Mouse (Mus musculus): ENCODE results near the gene Atp10b. TPM values are rescaled to one million over a fixed set of nuclear protein-coding genes. Genes with fewer than 3 reads are reported as not detected.

The Atp10b gene
- polyA plus RNA-seq, 1 experiment from 2014 or later, result 3.3 TPM

DNA sequence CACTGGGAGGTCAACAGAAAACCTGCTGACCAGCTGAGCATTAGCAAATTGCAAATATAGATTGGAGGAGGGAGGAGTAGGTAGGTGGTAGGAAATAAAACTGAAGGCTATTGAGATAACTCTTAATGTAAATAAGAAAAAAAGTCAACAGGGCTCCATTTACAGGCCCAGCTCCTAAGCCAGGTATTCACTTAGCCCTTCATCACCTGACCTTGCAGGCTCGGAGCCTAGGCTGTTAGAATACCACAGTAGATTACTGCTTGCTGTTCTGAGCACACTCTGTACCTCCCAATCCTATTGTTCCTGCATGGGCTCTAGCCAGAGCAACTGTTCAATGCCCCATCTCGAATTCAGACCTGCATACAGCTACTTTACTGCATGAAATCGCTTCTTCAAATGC is 117.8 kb downstream of the Atp10b start:
- 67% methylated on average over 3 of the region's 3 CpGs for WGBS
- TF ChIP-seq CTCF (IDR thresholded peaks at IDR 0.05; ENCODE audit: low read depth), result no peak
- no peak for ATAC-seq
- H3K36me3 ChIP-seq (ENCODE audit: control insufficient read depth, insufficient read depth), result no peaks in the 10 kb centered on the region
- no peaks in the 10 kb centered on the region for H3K4me1 ChIP-seq (replicated peaks; ENCODE audit: control insufficient read depth, insufficient read depth, low read length)
- H3K4me3 ChIP-seq (ENCODE audit: low read depth, low read length), result no peak overlapping the region
- no peak overlapping the region for H3K27ac ChIP-seq (ENCODE audit: low read depth, low read length)
- no peak overlapping the region for H3K4me2 ChIP-seq (replicated peaks; ENCODE audit: low read depth)
- H3K27me3 ChIP-seq (replicated peaks; ENCODE audit: control insufficient read depth, insufficient read depth, low read length), result no peaks in the 10 kb centered on the region
- H3K9ac ChIP-seq (ENCODE audit: low read depth, low read length), result no peak overlapping the region
- H3K9me3 ChIP-seq (ENCODE audit: control insufficient read depth), result no peaks in the 10 kb centered on the region

DNA sequence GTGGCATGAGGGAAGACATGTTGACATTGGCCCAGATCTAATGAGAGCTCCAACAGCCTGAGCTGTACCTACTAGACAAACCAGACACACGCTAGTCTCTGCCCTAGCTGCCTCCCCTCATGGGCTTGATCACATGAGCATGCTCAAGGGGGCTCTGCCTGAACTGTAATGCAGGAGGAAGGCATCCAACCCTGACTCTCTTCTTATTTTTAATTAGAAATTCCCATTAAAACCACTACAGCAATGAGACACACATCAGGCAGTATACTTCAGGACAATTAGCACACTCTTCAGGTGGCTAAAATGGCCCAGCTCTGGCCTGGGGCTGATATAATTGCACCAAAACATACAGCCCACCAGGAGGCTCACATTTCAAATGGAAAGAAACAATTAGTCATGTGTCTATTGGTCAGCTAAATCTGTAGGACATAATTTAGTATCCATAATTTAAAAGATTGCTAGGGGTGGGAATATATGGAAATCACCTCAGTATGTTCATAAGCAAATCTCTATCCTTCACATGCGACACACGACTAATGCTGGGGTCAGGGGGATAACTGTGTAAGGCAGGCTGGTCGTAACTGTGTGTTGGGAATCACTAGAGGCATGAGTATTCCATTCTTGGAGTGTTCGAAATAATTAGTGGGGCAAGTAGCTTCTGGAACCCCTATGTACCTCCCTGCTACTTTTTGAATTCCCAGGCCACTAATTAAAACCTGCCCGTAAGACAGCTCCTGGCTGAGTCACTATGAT is 120.0 kb downstream of the Atp10b start:
- H3K9me3 ChIP-seq (ENCODE audit: control insufficient read depth), result no peaks in the 10 kb centered on the region
- no peak overlapping the region for H3K4me2 ChIP-seq (replicated peaks; ENCODE audit: low read depth)
- no peaks in the 10 kb centered on the region for H3K27me3 ChIP-seq (replicated peaks; ENCODE audit: control insufficient read depth, insufficient read depth, low read length)
- ATAC-seq, result no peak
- H3K36me3 ChIP-seq (ENCODE audit: control insufficient read depth, insufficient read depth), result no peaks in the 10 kb centered on the region
- H3K9ac ChIP-seq (ENCODE audit: low read depth, low read length), result no peak overlapping the region
- H3K4me1 ChIP-seq (replicated peaks; ENCODE audit: control insufficient read depth, insufficient read depth, low read length), result no peaks in the 10 kb centered on the region
- no peak overlapping the region for H3K27ac ChIP-seq (ENCODE audit: low read depth, low read length)
- 85% methylated on average over 6 of the region's 6 CpGs for WGBS
- no peak for TF ChIP-seq CTCF (IDR thresholded peaks at IDR 0.05; ENCODE audit: low read depth)
- H3K4me3 ChIP-seq (ENCODE audit: low read depth, low read length), result no peak overlapping the region

DNA sequence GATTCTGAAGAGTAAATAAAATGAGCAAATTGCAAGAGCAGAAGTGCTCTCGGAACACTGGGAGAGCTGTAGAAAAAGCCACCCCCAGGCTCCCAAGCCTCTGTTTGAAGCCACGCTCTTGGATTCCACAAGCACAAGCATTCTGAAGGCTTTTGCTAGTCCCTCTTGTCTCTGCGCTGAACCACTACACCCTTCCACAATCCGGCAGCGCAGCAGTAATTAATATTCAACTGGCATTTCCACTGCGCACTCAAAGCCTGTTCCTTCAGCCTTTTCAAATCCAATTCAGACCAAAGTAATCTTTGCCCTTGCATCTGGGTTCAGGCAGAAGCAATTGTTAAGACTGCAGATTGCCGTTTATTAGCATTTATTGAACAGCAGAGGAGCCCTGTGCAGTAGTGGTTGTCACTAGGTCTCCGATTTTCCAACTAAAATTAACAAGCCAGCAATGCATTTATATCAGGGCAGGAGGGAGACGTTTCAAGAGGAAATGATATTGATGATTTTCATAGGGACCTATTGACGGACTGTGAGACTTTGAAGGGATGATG is 120.7 kb downstream of the Atp10b start:
- no peak for TF ChIP-seq CTCF (IDR thresholded peaks at IDR 0.05; ENCODE audit: low read depth)
- H3K4me1 ChIP-seq (replicated peaks; ENCODE audit: control insufficient read depth, insufficient read depth, low read length), result no peaks in the 10 kb centered on the region
- no peaks in the 10 kb centered on the region for H3K27me3 ChIP-seq (replicated peaks; ENCODE audit: control insufficient read depth, insufficient read depth, low read length)
- H3K9ac ChIP-seq (ENCODE audit: low read depth, low read length), result no peak overlapping the region
- H3K36me3 ChIP-seq (ENCODE audit: control insufficient read depth, insufficient read depth), result no peaks in the 10 kb centered on the region
- H3K4me3 ChIP-seq (ENCODE audit: low read depth, low read length), result no peak overlapping the region
- no peak overlapping the region for H3K4me2 ChIP-seq (replicated peaks; ENCODE audit: low read depth)
- no peaks in the 10 kb centered on the region for H3K9me3 ChIP-seq (ENCODE audit: control insufficient read depth)
- 72% methylated on average over 10 of the region's 10 CpGs for WGBS
- ATAC-seq, result no peak
- no peak overlapping the region for H3K27ac ChIP-seq (ENCODE audit: low read depth, low read length)

DNA sequence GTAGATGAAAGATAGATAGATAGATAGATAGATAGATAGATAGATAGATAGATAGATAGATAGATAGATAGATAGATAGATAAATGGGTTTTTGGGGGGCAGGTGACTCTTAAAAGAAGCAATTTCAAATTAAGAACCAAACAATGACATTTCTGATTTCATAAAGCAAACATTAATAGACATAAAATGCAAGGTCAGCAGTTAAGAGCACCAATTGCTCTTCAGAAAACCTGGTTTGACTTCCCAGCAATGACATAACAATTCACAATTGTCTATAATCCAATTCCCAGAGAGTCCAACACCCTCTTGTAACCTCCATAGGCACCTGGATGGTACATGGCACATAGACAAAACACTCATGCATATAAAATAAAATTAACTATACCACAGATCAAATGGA is 124.2 kb downstream of the Atp10b start:
- ATAC-seq, result no peak
- Histone ChIP-seq H3K9me3 (ENCODE audit: control insufficient read depth) (no peaks in the 10 kb centered on the region), H3K36me3 (ENCODE audit: control insufficient read depth, insufficient read depth) (no peaks in the 10 kb centered on the region), H3K9ac (ENCODE audit: low read depth, low read length) (no peak overlapping the region), H3K27me3 (replicated peaks; ENCODE audit: control insufficient read depth, insufficient read depth, low read length) (no peaks in the 10 kb centered on the region), H3K4me1 (replicated peaks; ENCODE audit: control insufficient read depth, insufficient read depth, low read length) (no peaks in the 10 kb centered on the region), H3K4me3 (ENCODE audit: low read depth, low read length) (no peak overlapping the region), H3K4me2 (replicated peaks; ENCODE audit: low read depth) (no peak overlapping the region), H3K27ac (ENCODE audit: low read depth, low read length) (no peak overlapping the region)
- no peak for TF ChIP-seq CTCF (IDR thresholded peaks at IDR 0.05; ENCODE audit: low read depth)

GRCm38 (mm10) chr11:43297584-43297983 is 147.9 kb downstream of the Atp10b start:
- ATAC-seq, result no peak
- no peaks in the 10 kb centered on the region for H3K4me1 ChIP-seq (replicated peaks; ENCODE audit: control insufficient read depth, insufficient read depth, low read length)
- no peak for TF ChIP-seq CTCF (IDR thresholded peaks at IDR 0.05; ENCODE audit: low read depth)
- no peaks in the 10 kb centered on the region for H3K27me3 ChIP-seq (replicated peaks; ENCODE audit: control insufficient read depth, insufficient read depth, low read length)
- no peak overlapping the region for H3K4me3 ChIP-seq (ENCODE audit: low read depth, low read length)
- no peaks in the 10 kb centered on the region for H3K36me3 ChIP-seq (ENCODE audit: control insufficient read depth, insufficient read depth)
- no peak overlapping the region for H3K4me2 ChIP-seq (replicated peaks; ENCODE audit: low read depth)
- H3K9ac ChIP-seq (ENCODE audit: low read depth, low read length), result no peak overlapping the region
- 77% methylated on average over 6 of the region's 6 CpGs for WGBS
- no peak overlapping the region for H3K27ac ChIP-seq (ENCODE audit: low read depth, low read length)
- no peaks in the 10 kb centered on the region for H3K9me3 ChIP-seq (ENCODE audit: control insufficient read depth)

DNA sequence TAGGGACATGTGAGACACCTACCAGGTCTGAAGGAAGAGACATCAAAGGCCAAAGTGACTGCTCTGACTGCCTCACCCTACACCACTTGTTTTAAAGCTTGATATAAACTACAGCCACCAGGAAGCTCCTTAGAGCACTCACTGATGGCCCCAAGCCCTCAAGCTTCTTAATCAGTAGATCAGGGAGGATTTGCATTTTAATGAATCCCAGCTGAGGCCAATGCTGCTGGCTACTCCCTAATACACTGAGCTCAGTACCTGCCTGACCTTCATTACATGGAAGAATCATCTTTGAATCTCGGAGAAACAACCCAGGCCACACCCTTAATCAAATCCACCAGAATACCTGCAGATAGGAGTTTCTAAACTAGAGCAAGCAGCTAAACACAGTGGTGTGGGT is 161.3 kb downstream of the Atp10b start:
- 50% methylated on average over 1 of the region's 1 CpGs for WGBS
- no peak overlapping the region for H3K9ac ChIP-seq (ENCODE audit: low read depth, low read length)

More for the DNA sequence above, 161.3 kb downstream of the Atp10b start:
- no peak overlapping the region for H3K4me3 ChIP-seq (ENCODE audit: low read depth, low read length)
- no peak overlapping the region for H3K27ac ChIP-seq (ENCODE audit: low read depth, low read length)
- no peaks in the 10 kb centered on the region for H3K36me3 ChIP-seq (ENCODE audit: control insufficient read depth, insufficient read depth)
- ATAC-seq, result no peak
- TF ChIP-seq CTCF (IDR thresholded peaks at IDR 0.05; ENCODE audit: low read depth), result no peak
- no peaks in the 10 kb centered on the region for H3K9me3 ChIP-seq (ENCODE audit: control insufficient read depth)
- no peaks in the 10 kb centered on the region for H3K27me3 ChIP-seq (replicated peaks; ENCODE audit: control insufficient read depth, insufficient read depth, low read length)
- H3K4me2 ChIP-seq (replicated peaks; ENCODE audit: low read depth), result no peak overlapping the region
- no peaks in the 10 kb centered on the region for H3K4me1 ChIP-seq (replicated peaks; ENCODE audit: control insufficient read depth, insufficient read depth, low read length)

Other genes starting within 250 kb of the Atp10b start
- gene Gm9972, start 114.1 kb upstream of the Atp10b start, polyA plus RNA-seq (2015; fragmentation: Nextera tagmentation; extraction: Ambion mirVana), result not detected in 2 replicates